Mouse (Mus musculus) brain, embryonic 18.5 days (tissue): Measurements from ENCODE around the gene Tmem184c.

Experiments used
- DNase-seq: peaks from one replicate; pipeline ENCODE4 v3.0.0-alpha.2; 2012; ENCODE audit warnings: low read depth, low spot score

Tmem184c gene

DNA sequence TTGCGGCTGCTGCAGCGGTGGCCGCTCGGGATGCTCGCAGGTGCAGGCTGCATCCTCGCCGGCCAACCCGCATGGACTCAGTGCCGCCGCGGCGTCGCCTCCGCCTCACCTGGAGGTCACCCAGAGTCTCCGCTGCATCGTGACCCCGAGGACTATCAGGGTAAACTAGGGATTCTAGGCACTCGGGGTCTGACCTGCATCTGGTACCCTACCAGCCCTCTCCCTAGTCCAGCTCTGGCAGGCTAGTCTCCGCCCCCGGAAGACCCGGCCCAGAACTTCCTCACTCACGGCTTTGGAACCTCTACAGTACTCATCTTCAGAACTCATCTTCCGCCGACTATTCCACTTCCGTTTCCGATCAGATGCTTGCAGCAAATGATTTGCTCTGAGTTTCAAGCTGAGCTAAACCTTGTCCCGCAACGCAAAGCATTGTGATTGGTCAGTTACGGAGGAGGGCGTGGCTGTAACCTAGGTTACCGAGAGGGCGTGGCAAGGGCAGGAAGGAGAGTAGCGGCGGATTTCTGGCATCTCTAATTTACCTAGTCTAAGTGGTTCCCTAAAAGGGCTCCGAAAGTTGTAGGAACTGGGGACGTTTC lies at the start of gene Tmem184c:
TSS of gene Tmem184c (minus strand) at position 325 of the 596 bp plus-strand sequence.
- DNase-seq, result peak; percentile 95

- no peak for DNase-seq
These were observed 49.1 kb upstream of the Tmem184c start for GRCm38 (mm10) chr8:77659534-77660080.

DNA sequence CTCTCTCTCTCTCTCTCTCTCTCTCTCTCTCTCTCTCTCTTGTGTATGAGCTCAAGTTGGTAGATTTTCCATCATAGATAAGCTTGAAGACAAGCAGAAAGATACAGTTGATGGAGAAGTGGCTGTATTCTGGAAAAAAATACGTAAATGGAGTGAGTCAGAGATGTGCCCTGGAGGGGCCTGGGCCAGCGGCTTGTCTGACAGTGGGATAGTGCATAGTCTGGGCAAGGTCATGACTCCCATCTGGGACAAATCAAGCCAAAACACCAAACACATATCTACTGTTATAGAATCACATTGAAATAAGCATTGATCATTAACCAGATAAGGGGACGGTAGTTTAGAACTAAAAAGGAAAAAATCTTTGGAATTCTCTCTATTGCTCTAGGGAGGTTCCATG lies 47.9 kb upstream of the Tmem184c start:
- no peak for DNase-seq

GRCm38 (mm10) chr8:77650646-77651190 lies 40.2 kb upstream of the Tmem184c start:
- DNase-seq, result no peak

- no peak for DNase-seq
These were observed 29.8 kb upstream of the Tmem184c start for GRCm38 (mm10) chr8:77640093-77640839.

GRCm38 (mm10) chr8:77637593-77637992 lies 27.1 kb upstream of the Tmem184c start:
- no peak for DNase-seq

GRCm38 (mm10) chr8:77634035-77634434 lies 23.5 kb upstream of the Tmem184c start:
- DNase-seq, result no peak

DNA sequence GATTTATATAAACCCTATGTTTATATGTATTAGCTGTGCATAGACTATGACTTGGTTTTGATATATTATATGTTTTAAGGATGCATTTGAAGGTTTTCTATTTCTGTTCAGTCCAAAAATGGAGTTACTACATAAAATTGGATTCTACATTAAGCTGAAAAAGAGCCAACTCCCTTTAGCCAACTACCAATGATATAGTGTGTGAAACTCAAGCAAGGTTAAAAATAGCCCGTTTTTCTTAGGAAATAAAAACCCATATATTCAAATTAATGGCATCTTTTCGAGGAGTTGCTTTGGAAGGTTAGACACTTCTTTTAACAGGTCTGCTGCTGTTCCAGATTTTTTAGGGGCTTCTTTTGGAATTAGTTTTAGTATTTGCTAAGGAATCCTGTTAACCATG lies 22.7 kb upstream of the Tmem184c start:
- DNase-seq, result no peak

- DNase-seq, result no peak
These were observed 20.2 kb upstream of the Tmem184c start for GRCm38 (mm10) chr8:77630691-77631090.

DNA sequence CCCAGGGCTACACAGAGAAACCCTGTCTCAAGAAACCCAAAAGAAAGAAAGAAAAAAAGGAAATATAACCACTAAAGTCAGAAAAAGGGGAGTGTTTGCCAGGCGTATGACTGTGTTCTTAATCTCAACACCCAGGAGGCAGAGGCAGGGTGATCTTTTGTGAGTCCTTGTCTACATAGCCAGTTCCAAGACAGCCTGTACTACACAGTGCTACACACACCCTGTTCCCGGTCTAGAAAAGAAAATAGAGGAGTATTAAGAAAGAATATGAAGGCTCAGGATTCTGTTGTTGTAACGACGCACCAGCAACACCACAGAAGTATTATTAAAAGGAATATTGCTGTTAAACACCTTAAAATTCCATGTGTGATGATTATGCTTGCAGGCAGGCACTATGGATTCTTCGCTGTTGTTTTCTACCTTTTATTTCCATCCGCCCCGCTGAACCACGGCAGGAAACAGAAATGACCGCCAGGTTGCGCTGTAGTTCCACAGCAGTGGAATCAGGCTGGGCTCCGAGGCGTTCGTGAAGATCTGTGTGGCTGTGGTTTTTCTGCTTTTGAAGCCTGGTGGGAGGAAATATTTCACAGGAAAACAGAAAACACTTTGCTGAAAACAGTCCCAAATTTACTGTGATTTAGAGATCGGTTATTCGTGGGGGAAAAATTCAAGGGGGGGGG lies 19.5 kb upstream of the Tmem184c start:
- DNase-seq, result peak; percentile 64

DNA sequence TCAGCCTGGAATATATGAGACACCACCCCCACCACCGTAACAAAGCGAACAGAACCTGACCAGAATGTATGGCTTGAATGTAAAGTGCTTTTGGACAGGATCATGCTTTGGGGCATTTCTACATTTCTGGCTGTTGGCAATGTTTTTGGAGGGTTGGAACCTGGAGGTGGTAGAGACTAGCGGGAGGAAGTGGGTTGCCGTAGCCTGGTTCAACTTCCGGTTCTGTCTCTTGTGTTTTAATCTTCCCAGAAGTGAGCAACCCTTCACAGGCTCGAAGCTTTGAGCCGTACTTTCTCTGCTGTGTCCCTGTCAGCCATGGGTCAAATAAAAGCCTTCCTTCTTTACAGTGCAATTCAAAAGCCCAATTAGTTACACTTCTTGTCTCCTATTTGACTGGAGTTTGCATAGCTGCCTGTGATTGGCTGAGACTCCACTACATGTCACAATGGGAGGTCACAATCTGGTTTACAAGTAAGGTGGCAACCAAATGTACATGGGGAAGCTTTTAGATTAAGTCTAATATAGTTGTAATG lies 13.2 kb upstream of the Tmem184c start:
- DNase-seq, result no peak

- DNase-seq, result no peak
These were observed 7.4 kb upstream of the Tmem184c start for GRCm38 (mm10) chr8:77617916-77618315.

DNA sequence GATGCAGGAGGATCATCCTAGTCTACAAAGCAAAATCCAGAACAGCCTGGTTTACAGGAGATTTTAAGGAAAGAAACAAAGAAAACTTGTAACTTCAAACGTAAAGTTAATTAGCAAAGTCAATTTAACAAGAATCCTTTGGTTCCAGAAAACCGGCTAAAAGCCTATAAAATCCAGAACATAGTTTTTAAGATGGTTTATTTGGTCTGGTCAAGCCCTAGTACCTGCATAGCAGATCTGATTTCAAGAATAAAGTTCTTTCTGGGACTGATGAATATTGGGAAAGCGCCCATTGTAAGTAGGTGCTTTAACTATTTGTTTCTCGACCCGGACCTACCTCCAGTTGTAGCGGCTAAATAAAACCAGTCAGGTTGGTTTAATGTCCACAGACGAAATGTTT lies 877 bp downstream of the Tmem184c start:
- DNase-seq, result no peak

DNA sequence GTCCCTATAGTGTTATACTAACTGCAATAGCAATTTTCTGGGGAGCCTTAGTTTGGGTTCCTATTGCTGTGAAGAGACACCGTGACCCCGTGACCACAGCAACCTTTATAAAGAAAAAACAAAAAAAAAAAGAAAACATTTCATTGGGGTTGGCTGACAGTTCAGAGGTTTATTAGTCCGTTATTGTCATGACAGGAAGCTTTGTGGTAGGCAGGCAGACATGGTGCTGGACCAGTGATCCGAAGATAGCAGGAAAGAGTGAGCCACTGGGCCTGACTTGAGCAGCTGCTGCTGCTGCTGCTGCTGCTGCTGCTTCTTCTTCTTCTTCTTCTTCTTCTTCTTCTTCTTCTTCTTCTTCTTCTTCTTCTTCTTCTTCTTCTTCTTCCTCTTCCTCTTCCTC lies 26.3 kb downstream of the Tmem184c start:
- DNase-seq, result no peak

- no peak for DNase-seq
These were observed 32.8 kb downstream of the Tmem184c start for GRCm38 (mm10) chr8:77577674-77578073.

- no peak for DNase-seq
These were observed 36.3 kb downstream of the Tmem184c start for GRCm38 (mm10) chr8:77574229-77574628.

DNA sequence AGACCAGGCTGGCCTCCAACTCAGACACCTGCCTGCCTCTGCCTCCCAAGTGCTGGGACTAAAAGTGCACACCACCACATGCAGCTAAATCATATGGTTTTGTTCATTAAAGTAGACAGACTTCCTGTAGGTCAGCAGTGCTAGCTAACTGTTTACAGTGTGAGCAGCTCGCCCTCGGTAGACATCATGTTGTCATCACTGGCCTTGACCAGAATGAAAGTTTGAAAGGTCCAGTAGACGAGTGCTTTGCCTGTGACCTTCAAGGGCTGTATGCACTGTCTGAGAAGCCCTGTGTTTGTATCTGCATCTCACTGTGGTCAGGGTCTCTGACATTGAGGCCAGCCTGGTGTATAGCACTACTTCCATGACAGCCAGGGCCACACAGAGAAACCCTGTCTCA lies 49.1 kb downstream of the Tmem184c start:
- no peak for DNase-seq

GRCm38 (mm10) chr8:77552491-77552890 lies 58.0 kb downstream of the Tmem184c start:
- DNase-seq, result no peak

- DNase-seq, result no peak
These were observed 60.5 kb downstream of the Tmem184c start for GRCm38 (mm10) chr8:77549881-77550580.

DNA sequence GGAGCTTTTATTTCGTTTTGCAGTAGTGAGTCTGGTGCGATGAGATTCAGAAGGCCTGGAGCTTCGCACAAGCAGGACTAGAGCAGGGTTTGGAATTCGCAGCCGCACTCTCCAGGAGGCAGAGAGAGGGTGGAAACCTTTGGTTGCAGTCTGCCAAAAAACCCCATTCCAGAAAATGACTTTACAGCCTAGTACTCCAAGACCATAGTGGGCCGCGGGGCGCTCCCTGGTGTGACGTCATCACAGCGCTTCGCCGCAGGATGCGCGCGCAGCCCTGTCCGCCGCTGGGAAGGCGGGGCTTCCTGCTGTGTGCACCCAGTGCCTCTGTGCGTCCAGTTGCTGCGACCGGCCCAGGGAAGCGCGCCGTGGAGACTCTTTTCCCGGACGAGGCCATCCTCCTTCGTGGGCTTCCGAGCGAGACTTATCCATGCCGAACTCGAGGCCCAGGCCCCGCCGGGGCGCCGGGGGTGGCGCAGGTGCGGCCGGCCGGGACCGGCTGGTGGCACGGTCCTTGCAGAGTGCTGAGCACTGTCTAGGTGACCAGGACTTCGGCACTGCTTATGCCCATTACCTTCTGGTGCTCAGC lies 61.3 kb downstream of the Tmem184c start, which contains the start of gene Prmt9:
TSS of gene Prmt9 (plus strand) at position 277 of the 586 bp plus-strand sequence.
- peak; percentile 74 for DNase-seq
